Mouse (Mus musculus): ENCODE measurements around the gene Duoxa1. TPM values are rescaled to one million over a fixed set of nuclear protein-coding genes. Genes with fewer than 3 reads are reported as not detected.

Duoxa1 gene
- polyA plus RNA-seq, 1 experiment from 2014 or later: 0.90 TPM

- Histone ChIP-seq H3K9ac (replicated peaks; ENCODE audit: low read length) (no peak overlapping the region), H3K4me3 (ENCODE audit: low read depth, low read length) (no peak overlapping the region), H3K27me3 (ENCODE audit: control insufficient read depth, insufficient read depth, low read length) (no peaks in the 10 kb centered on the region), H3K4me2 (ENCODE audit: low read depth, low read length) (no peak overlapping the region), H3K9me3 (replicated peaks; ENCODE audit: control insufficient read depth, low read length) (no peaks in the 10 kb centered on the region), H3K36me3 (replicated peaks; ENCODE audit: control insufficient read depth, insufficient read depth, low read depth, low read length) (no peaks in the 10 kb centered on the region), H3K27ac (replicated peaks; ENCODE audit: low read depth, low read length) (no peak overlapping the region), H3K4me1 (ENCODE audit: control insufficient read depth, insufficient read depth, low read length) (no peaks in the 10 kb centered on the region)
- DNase-seq (ENCODE audit: low spot score) (no peak), ATAC-seq (replicated peaks; ENCODE audit: insufficient number of reproducible peaks, low FRiP score, low TSS enrichment, low read depth) (no peak)
- WGBS: 89% methylated on average over 3 of the region's 3 CpGs
These were observed 34.8 kb downstream of the Duoxa1 start for GRCm38 (mm10) chr2:122278769-122279168.

- Histone ChIP-seq H3K4me2 (ENCODE audit: low read depth, low read length) (no peak overlapping the region), H3K4me3 (ENCODE audit: low read depth, low read length) (no peak overlapping the region), H3K27ac (replicated peaks; ENCODE audit: low read depth, low read length) (no peak overlapping the region), H3K9me3 (replicated peaks; ENCODE audit: control insufficient read depth, low read length) (no peaks in the 10 kb centered on the region), H3K36me3 (replicated peaks; ENCODE audit: control insufficient read depth, insufficient read depth, low read depth, low read length) (no peaks in the 10 kb centered on the region), H3K9ac (replicated peaks; ENCODE audit: low read length) (no peak overlapping the region), H3K4me1 (ENCODE audit: control insufficient read depth, insufficient read depth, low read length) (no peaks in the 10 kb centered on the region), H3K27me3 (ENCODE audit: control insufficient read depth, insufficient read depth, low read length) (no peaks in the 10 kb centered on the region)
- ATAC-seq (replicated peaks; ENCODE audit: insufficient number of reproducible peaks, low FRiP score, low TSS enrichment, low read depth) (no peak), DNase-seq (ENCODE audit: low spot score) (no peak)
- 85% methylated on average over 7 of the region's 7 CpGs for WGBS
These were observed 46.9 kb downstream of the Duoxa1 start for GRCm38 (mm10) chr2:122266407-122267193.

GRCm38 (mm10) chr2:122264690-122265089 lies 48.8 kb downstream of the Duoxa1 start:
- DNase-seq (ENCODE audit: low spot score) (peak; percentile 76), ATAC-seq (replicated peaks; ENCODE audit: insufficient number of reproducible peaks, low FRiP score, low TSS enrichment, low read depth) (peak; percentile 71; the same call in 1 of the 2 replicates)
- Histone ChIP-seq H3K4me2 (ENCODE audit: low read depth, low read length) (no peak overlapping the region), H3K4me1 (ENCODE audit: control insufficient read depth, insufficient read depth, low read length) (no peaks in the 10 kb centered on the region), H3K36me3 (replicated peaks; ENCODE audit: control insufficient read depth, insufficient read depth, low read depth, low read length) (no peaks in the 10 kb centered on the region), H3K9me3 (replicated peaks; ENCODE audit: control insufficient read depth, low read length) (no peaks in the 10 kb centered on the region), H3K27ac (replicated peaks; ENCODE audit: low read depth, low read length) (no peak overlapping the region), H3K27me3 (ENCODE audit: control insufficient read depth, insufficient read depth, low read length) (no peaks in the 10 kb centered on the region), H3K9ac (replicated peaks; ENCODE audit: low read length) (no peak overlapping the region), H3K4me3 (ENCODE audit: low read depth, low read length) (no peak overlapping the region)
- 72% methylated on average over 3 of the region's 3 CpGs for WGBS

- Histone ChIP-seq H3K4me2 (ENCODE audit: low read depth, low read length) (no peak overlapping the region), H3K36me3 (replicated peaks; ENCODE audit: control insufficient read depth, insufficient read depth, low read depth, low read length) (no peaks in the 10 kb centered on the region), H3K27me3 (ENCODE audit: control insufficient read depth, insufficient read depth, low read length) (no peaks in the 10 kb centered on the region), H3K27ac (replicated peaks; ENCODE audit: low read depth, low read length) (no peak overlapping the region), H3K9me3 (replicated peaks; ENCODE audit: control insufficient read depth, low read length) (no peaks in the 10 kb centered on the region), H3K9ac (replicated peaks; ENCODE audit: low read length) (no peak overlapping the region), H3K4me1 (ENCODE audit: control insufficient read depth, insufficient read depth, low read length) (no peaks in the 10 kb centered on the region), H3K4me3 (ENCODE audit: low read depth, low read length) (no peak overlapping the region)
- DNase-seq (ENCODE audit: low spot score) (no peak), ATAC-seq (replicated peaks; ENCODE audit: insufficient number of reproducible peaks, low FRiP score, low TSS enrichment, low read depth) (no peak)
- 89% methylated on average over 5 of the region's 5 CpGs for WGBS
These were observed 52.8 kb downstream of the Duoxa1 start for GRCm38 (mm10) chr2:122260729-122261128.

- Histone ChIP-seq H3K4me2 (ENCODE audit: low read depth, low read length) (no peak overlapping the region), H3K27me3 (ENCODE audit: control insufficient read depth, insufficient read depth, low read length) (no peaks in the 10 kb centered on the region), H3K27ac (replicated peaks; ENCODE audit: low read depth, low read length) (no peak overlapping the region), H3K9me3 (replicated peaks; ENCODE audit: control insufficient read depth, low read length) (no peaks in the 10 kb centered on the region), H3K4me3 (ENCODE audit: low read depth, low read length) (no peak overlapping the region), H3K9ac (replicated peaks; ENCODE audit: low read length) (no peak overlapping the region), H3K36me3 (replicated peaks; ENCODE audit: control insufficient read depth, insufficient read depth, low read depth, low read length) (no peaks in the 10 kb centered on the region), H3K4me1 (ENCODE audit: control insufficient read depth, insufficient read depth, low read length) (no peaks in the 10 kb centered on the region)
- ATAC-seq (replicated peaks; ENCODE audit: insufficient number of reproducible peaks, low FRiP score, low TSS enrichment, low read depth) (no peak), DNase-seq (ENCODE audit: low spot score) (no peak)
- WGBS: 90% methylated on average over 5 of the region's 5 CpGs
These were observed 57.5 kb downstream of the Duoxa1 start for GRCm38 (mm10) chr2:122255997-122256396.

Other genes with a start within 250 kb of the Duoxa1 start
- gene Spg11, start 195.3 kb downstream of the Duoxa1 start, polyA plus RNA-seq (2014; fragmentation: Nextera tagmentation; extraction: Ambion mirVana): 10.7 and 10.9 TPM in 2 replicates
- gene B2m, start 166.0 kb downstream of the Duoxa1 start, polyA plus RNA-seq (2014; fragmentation: Nextera tagmentation; extraction: Ambion mirVana): 153 and 159 TPM in 2 replicates
- gene Trim69, start 153.0 kb downstream of the Duoxa1 start, polyA plus RNA-seq (2014; fragmentation: Nextera tagmentation; extraction: Ambion mirVana): not detected in 2 replicates
- gene Patl2, start 127.5 kb downstream of the Duoxa1 start, polyA plus RNA-seq (2014; fragmentation: Nextera tagmentation; extraction: Ambion mirVana): 0.11 TPM in 1 of 2 replicates, not detected in the other
- gene Terb2, start 127.5 kb downstream of the Duoxa1 start, polyA plus RNA-seq (2014; fragmentation: Nextera tagmentation; extraction: Ambion mirVana): not detected in 2 replicates
- gene Sord, start 79.0 kb downstream of the Duoxa1 start, polyA plus RNA-seq (2014; fragmentation: Nextera tagmentation; extraction: Ambion mirVana): 29.3 and 29.9 TPM in 2 replicates
- not detected in 2 replicates for gene Duox2, start 15.3 kb downstream of the Duoxa1 start, polyA plus RNA-seq (2014; fragmentation: Nextera tagmentation; extraction: Ambion mirVana)
- not detected in 2 replicates for gene Duoxa2, start 14.8 kb downstream of the Duoxa1 start, polyA plus RNA-seq (2014; fragmentation: Nextera tagmentation; extraction: Ambion mirVana)
- 0.06 and 0.10 TPM in 2 replicates for gene Duox1, start 1.9 kb upstream of the Duoxa1 start, polyA plus RNA-seq (2014; fragmentation: Nextera tagmentation; extraction: Ambion mirVana)
- gene Shf, start 55.4 kb upstream of the Duoxa1 start, polyA plus RNA-seq (2014; fragmentation: Nextera tagmentation; extraction: Ambion mirVana): 7.5 and 8.6 TPM in 2 replicates
- gene Slc28a2, start 112.7 kb upstream of the Duoxa1 start, polyA plus RNA-seq (2014; fragmentation: Nextera tagmentation; extraction: Ambion mirVana): 0.15 and 0.28 TPM in 2 replicates
- gene Gm14085, start 171.2 kb upstream of the Duoxa1 start, polyA plus RNA-seq (2014; fragmentation: Nextera tagmentation; extraction: Ambion mirVana): not detected in 2 replicates

Measured in embryonic facial prominence, embryonic 11.5 days (tissue).